Mouse (Mus musculus): ENCODE data around the gene Rnaset2a. TPM values are rescaled to one million over a fixed set of nuclear protein-coding genes. Genes with fewer than 3 reads are reported as not detected.
"Not testable (repeated sequence)": the region's sequence is repeated elsewhere in the genome, so short reads cannot be mapped to it uniquely, and the experiment has no call there.

The Rnaset2a gene
- polyA plus RNA-seq, 1 experiment, result 151 TPM

DNA sequence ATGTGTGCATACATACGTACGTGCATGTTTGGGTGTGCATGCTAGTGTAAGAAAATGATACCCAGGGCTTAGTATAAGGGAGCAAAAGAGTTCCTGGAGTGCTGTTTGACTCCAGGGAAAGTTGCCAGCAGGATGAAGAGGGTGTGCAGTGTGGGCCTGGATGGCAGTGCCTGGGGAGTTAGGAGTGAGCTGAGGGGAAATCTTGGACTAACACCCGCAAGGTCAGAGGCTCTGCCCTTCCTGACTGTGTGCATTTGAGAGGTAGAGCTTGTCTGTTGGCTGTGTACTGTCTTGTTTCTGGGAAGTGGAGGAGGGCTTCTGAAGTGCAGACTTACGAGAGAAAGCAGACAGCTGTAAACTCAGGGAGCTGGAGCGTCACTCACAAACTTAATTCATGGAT lies 35.9 kb upstream of the Rnaset2a start:
- Histone ChIP-seq H3K4me2 (ENCODE audit: low read depth) (no peak overlapping the region), H3K27me3 (ENCODE audit: control insufficient read depth, insufficient read depth, insufficient read length) (no peaks in the 10 kb centered on the region), H3K4me3 (no peak overlapping the region), H3ac (ENCODE audit: control insufficient read depth, insufficient read length) (no peak overlapping the region), H3K36me3 (ENCODE audit: control insufficient read depth, insufficient read depth) (peaks cover 70% of the 10 kb centered on the region), H3K79me2 (ENCODE audit: control insufficient read depth, insufficient read depth) (no peaks in the 10 kb centered on the region)
- no peak for TF ChIP-seq TCF12 (IDR thresholded peaks at IDR 0.05; ENCODE audit: insufficient read depth, poor library complexity, severe bottlenecking)
- no peak for TF ChIP-seq MYOG (IDR thresholded peaks at IDR 0.05; ENCODE audit: control insufficient read depth in 1 of 3, insufficient read depth in 1 of 3, insufficient read length in 2 of 3, low read depth in 2 of 3)
- no peak for TF ChIP-seq POLR2AphosphoS2 (IDR thresholded peaks at IDR 0.05; ENCODE audit: insufficient read length, low read depth)
- TF ChIP-seq E2F4 (IDR thresholded peaks at IDR 0.05; ENCODE audit: insufficient read depth), result no peak
- TF ChIP-seq TCF3 (IDR thresholded peaks at IDR 0.05; ENCODE audit: insufficient read length, low read depth), result no peak
- TF ChIP-seq CEBPB (IDR thresholded peaks at IDR 0.05; ENCODE audit: insufficient read depth, poor library complexity, severe bottlenecking), result no peak
- TF ChIP-seq MAX (IDR thresholded peaks at IDR 0.05; ENCODE audit: low read depth), result no peak
- no peak for TF ChIP-seq POLR2A (IDR thresholded peaks at IDR 0.05; ENCODE audit: insufficient read length, low read depth)
- TF ChIP-seq MYOD1 (IDR thresholded peaks at IDR 0.05; ENCODE audit: control insufficient read depth in 1 of 3, insufficient read length in 2 of 3, low read depth in 2 of 3), result no peak
- no peak for TF ChIP-seq USF1 (IDR thresholded peaks at IDR 0.05; ENCODE audit: low read depth)
- TF ChIP-seq SRF (IDR thresholded peaks at IDR 0.05; ENCODE audit: control insufficient read depth, insufficient read length, low read depth), result no peak
- TF ChIP-seq REST (IDR thresholded peaks at IDR 0.05; ENCODE audit: insufficient read depth, insufficient read length), result no peak

DNA sequence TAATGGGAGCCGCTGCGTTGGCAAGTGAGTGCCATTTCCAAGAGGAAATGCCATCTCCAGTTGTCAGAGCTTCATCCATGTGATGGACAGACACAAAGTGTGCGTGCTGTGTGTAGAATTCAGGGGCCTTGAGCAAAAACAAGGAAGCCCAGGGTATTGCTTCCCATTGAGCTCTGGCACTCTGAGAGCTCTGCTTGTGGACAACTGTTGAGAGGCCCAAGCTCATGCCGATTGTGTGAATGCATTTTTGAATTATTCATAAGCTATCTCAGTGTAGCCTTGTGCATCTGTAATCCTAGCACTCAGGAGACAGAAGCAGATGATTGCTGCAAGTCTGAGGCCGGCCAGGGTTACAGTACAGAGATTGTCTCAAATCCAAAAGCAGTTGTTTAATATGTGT lies 29.2 kb upstream of the Rnaset2a start:
- Histone ChIP-seq H3K36me3 (ENCODE audit: control insufficient read depth, insufficient read depth) (peaks cover 49% of the 10 kb centered on the region), H3K4me2 (ENCODE audit: low read depth) (no peak overlapping the region), H3K27me3 (ENCODE audit: control insufficient read depth, insufficient read depth, insufficient read length) (no peaks in the 10 kb centered on the region), H3K79me2 (ENCODE audit: control insufficient read depth, insufficient read depth) (no peaks in the 10 kb centered on the region), H3ac (ENCODE audit: control insufficient read depth, insufficient read length) (no peak overlapping the region), H3K4me3 (no peak overlapping the region)
- TF ChIP-seq REST (IDR thresholded peaks at IDR 0.05; ENCODE audit: insufficient read depth, insufficient read length) (no peak), POLR2AphosphoS2 (IDR thresholded peaks at IDR 0.05; ENCODE audit: insufficient read length, low read depth) (no peak), USF1 (IDR thresholded peaks at IDR 0.05; ENCODE audit: low read depth) (no peak), CEBPB (IDR thresholded peaks at IDR 0.05; ENCODE audit: insufficient read depth, poor library complexity, severe bottlenecking) (no peak), E2F4 (IDR thresholded peaks at IDR 0.05; ENCODE audit: insufficient read depth) (no peak), TCF3 (IDR thresholded peaks at IDR 0.05; ENCODE audit: insufficient read length, low read depth) (no peak)

- H3ac ChIP-seq (ENCODE audit: control insufficient read depth, insufficient read length), result no peak overlapping the region
- peaks cover 2% of the 10 kb centered on the region for H3K79me2 ChIP-seq (ENCODE audit: control insufficient read depth, insufficient read depth)
- H3K36me3 ChIP-seq (ENCODE audit: control insufficient read depth, insufficient read depth), result peaks cover 29% of the 10 kb centered on the region
- H3K4me2 ChIP-seq (ENCODE audit: low read depth), result no peak overlapping the region
- TF ChIP-seq REST (IDR thresholded peaks at IDR 0.05; ENCODE audit: insufficient read depth, insufficient read length) (no peak), TCF3 (IDR thresholded peaks at IDR 0.05; ENCODE audit: insufficient read length, low read depth) (no peak)
- no peak overlapping the region for H3K4me3 ChIP-seq
- no peaks in the 10 kb centered on the region for H3K27me3 ChIP-seq (ENCODE audit: control insufficient read depth, insufficient read depth, insufficient read length)
Observed at GRCm38 (mm10) chr17:8171081-8171480, 23.2 kb upstream of the Rnaset2a start.

DNA sequence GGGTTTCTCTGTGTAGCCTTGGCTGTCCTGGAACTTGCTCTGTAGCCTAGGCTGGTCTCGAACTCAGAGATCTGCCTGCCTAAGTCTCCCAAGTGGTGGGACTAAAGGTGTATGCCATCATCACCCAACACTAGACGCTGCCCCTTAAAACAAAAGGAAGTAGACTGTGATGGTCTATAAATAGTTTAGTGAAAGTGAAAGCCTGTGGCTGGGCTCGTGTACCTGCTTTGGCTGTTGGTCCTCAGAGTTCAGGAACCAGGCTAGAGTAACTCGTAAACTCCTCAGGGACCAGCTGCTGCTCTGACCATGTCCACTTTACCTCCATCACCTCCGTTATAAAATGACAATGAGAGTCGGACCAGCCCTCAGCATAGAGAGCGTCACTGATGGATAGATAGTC lies 22.4 kb upstream of the Rnaset2a start:
- TF ChIP-seq E2F4 (IDR thresholded peaks at IDR 0.05; ENCODE audit: insufficient read depth) (no peak), POLR2AphosphoS2 (IDR thresholded peaks at IDR 0.05; ENCODE audit: insufficient read length, low read depth) (no peak), MAX (IDR thresholded peaks at IDR 0.05; ENCODE audit: low read depth) (no peak), USF1 (IDR thresholded peaks at IDR 0.05; ENCODE audit: low read depth) (no peak), MYOG (IDR thresholded peaks at IDR 0.05; ENCODE audit: control insufficient read depth in 1 of 3, insufficient read depth in 1 of 3, insufficient read length in 2 of 3, low read depth in 2 of 3) (no peak), CEBPB (IDR thresholded peaks at IDR 0.05; ENCODE audit: insufficient read depth, poor library complexity, severe bottlenecking) (no peak), REST (IDR thresholded peaks at IDR 0.05; ENCODE audit: insufficient read depth, insufficient read length) (no peak), TCF3 (IDR thresholded peaks at IDR 0.05; ENCODE audit: insufficient read length, low read depth) (no peak), MYOD1 (IDR thresholded peaks at IDR 0.05; ENCODE audit: control insufficient read depth in 1 of 3, insufficient read length in 2 of 3, low read depth in 2 of 3) (no peak), TCF12 (IDR thresholded peaks at IDR 0.05; ENCODE audit: insufficient read depth, poor library complexity, severe bottlenecking) (no peak), SRF (IDR thresholded peaks at IDR 0.05; ENCODE audit: control insufficient read depth, insufficient read length, low read depth) (no peak), POLR2A (IDR thresholded peaks at IDR 0.05; ENCODE audit: insufficient read length, low read depth) (no peak)
- H3ac ChIP-seq (ENCODE audit: control insufficient read depth, insufficient read length), result no peak overlapping the region
- no peaks in the 10 kb centered on the region for H3K27me3 ChIP-seq (ENCODE audit: control insufficient read depth, insufficient read depth, insufficient read length)
- H3K4me3 ChIP-seq, result no peak overlapping the region
- H3K36me3 ChIP-seq (ENCODE audit: control insufficient read depth, insufficient read depth), result peaks cover 29% of the 10 kb centered on the region
- peaks cover 6% of the 10 kb centered on the region for H3K79me2 ChIP-seq (ENCODE audit: control insufficient read depth, insufficient read depth)
- H3K4me2 ChIP-seq (ENCODE audit: low read depth), result no peak overlapping the region

DNA sequence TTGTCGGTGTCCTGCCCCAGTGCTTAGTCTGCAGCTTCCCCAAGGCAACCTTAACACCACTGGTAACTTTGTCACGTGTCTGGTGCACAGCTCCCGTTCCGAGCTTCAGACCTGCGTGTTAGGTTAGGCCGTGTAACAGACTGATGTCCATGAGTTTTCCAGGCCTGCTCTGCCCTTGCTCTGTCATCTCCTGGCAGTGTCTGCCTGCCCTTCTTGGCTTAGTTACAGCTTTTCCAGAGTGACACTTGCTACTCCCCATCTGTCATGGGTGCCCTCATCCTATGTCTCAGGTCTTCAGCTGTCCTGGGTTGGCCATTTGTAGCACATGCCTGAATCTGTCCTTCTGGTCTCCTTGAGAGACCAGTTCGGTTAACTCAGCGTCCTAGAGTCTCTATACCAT lies 19.5 kb upstream of the Rnaset2a start:
- H3K4me3 ChIP-seq; H3K4me2 ChIP-seq (ENCODE audit: low read depth); H3K27me3 ChIP-seq (ENCODE audit: control insufficient read depth, insufficient read depth, insufficient read length); H3ac ChIP-seq (ENCODE audit: control insufficient read depth, insufficient read length); H3K79me2 ChIP-seq (ENCODE audit: control insufficient read depth, insufficient read depth): not testable (repeated sequence)
- H3K36me3 ChIP-seq (ENCODE audit: control insufficient read depth, insufficient read depth), result peaks cover 17% of the 10 kb centered on the region

GRCm38 (mm10) chr17:8166454-8166853 lies 18.6 kb upstream of the Rnaset2a start:
- H3K79me2 ChIP-seq (ENCODE audit: control insufficient read depth, insufficient read depth); H3K27me3 ChIP-seq (ENCODE audit: control insufficient read depth, insufficient read depth, insufficient read length); H3ac ChIP-seq (ENCODE audit: control insufficient read depth, insufficient read length): not testable (repeated sequence)
- Histone ChIP-seq H3K4me2 (ENCODE audit: low read depth) (peak overlapping the region; percentile 80), H3K36me3 (ENCODE audit: control insufficient read depth, insufficient read depth) (peaks cover 15% of the 10 kb centered on the region), H3K4me3 (peak overlapping the region; percentile 31)

- H3K79me2 ChIP-seq (ENCODE audit: control insufficient read depth, insufficient read depth); H3K27me3 ChIP-seq (ENCODE audit: control insufficient read depth, insufficient read depth, insufficient read length): not testable (repeated sequence)
- H3ac ChIP-seq (ENCODE audit: control insufficient read depth, insufficient read length), result peak overlapping the region; percentile 53
- H3K4me2 ChIP-seq (ENCODE audit: low read depth), result peak overlapping the region; percentile 80
- H3K4me3 ChIP-seq, result peak overlapping the region; percentile 31
- H3K36me3 ChIP-seq (ENCODE audit: control insufficient read depth, insufficient read depth), result peaks cover 12% of the 10 kb centered on the region
Observed at GRCm38 (mm10) chr17:8165977-8166376, 18.1 kb upstream of the Rnaset2a start.

DNA sequence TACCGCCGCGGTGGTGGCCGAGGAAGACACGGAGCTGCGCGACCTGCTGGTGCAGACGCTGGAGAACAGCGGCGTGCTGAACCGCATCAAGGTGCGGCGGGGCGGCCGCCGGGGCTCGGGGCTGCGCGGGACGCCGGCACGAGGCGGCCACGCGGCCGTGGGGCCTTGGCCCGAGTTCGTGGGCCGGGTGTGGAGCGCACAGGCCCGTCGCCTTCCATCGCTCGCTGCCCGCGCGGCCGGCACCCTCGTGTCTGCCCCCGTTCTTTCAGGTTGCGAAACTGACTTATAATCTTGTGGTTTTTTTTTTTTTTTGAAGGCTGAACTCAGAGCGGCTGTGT lies 17.7 kb upstream of the Rnaset2a start:
- not testable (repeated sequence) for H3K79me2 ChIP-seq (ENCODE audit: control insufficient read depth, insufficient read depth); H3K36me3 ChIP-seq (ENCODE audit: control insufficient read depth, insufficient read depth); H3K27me3 ChIP-seq (ENCODE audit: control insufficient read depth, insufficient read depth, insufficient read length)
- H3ac ChIP-seq (ENCODE audit: control insufficient read depth, insufficient read length), result peak overlapping the region; percentile 53
- H3K4me2 ChIP-seq (ENCODE audit: low read depth), result peak overlapping the region; percentile 80
- peak overlapping the region; percentile 31 for H3K4me3 ChIP-seq

Data from myocyte (in vitro differentiated cells).